Mouse (Mus musculus): ENCODE data around the gene Casp4. TPM values are rescaled to one million over a fixed set of nuclear protein-coding genes. Genes with fewer than 3 reads are reported as not detected.

Gene Casp4
- polyA plus RNA-seq (2014; fragmentation: Illumina TruSeq; extraction: RNeasy Lipid Tissue Mini Kit (QIAGEN cat#74804); ENCODE audit: low read depth, low replicate concordance): 5.6 TPM

DNA sequence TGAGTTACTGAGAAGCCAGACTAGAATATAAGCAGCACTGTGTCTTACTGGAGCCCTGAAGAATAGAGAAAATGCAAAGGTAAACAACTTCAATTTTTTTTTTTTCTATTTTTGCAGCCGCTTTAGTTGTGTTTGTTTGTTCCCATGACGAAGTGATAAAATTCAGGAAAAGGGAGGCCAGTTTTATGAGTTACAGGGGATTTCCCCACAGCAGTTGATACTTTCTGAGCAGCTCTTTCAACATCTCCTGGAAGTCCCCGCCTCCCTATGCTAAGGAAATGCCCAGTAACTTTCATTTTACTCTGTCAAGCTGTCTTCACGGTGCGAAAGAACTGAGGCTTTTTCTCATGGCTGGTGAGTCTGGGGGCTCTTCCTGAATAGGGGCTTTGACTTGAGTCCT is at the start of gene Casp4:
TSS of gene Casp4 (plus strand) at position 268 of the 400 bp plus-strand sequence.

DNA sequence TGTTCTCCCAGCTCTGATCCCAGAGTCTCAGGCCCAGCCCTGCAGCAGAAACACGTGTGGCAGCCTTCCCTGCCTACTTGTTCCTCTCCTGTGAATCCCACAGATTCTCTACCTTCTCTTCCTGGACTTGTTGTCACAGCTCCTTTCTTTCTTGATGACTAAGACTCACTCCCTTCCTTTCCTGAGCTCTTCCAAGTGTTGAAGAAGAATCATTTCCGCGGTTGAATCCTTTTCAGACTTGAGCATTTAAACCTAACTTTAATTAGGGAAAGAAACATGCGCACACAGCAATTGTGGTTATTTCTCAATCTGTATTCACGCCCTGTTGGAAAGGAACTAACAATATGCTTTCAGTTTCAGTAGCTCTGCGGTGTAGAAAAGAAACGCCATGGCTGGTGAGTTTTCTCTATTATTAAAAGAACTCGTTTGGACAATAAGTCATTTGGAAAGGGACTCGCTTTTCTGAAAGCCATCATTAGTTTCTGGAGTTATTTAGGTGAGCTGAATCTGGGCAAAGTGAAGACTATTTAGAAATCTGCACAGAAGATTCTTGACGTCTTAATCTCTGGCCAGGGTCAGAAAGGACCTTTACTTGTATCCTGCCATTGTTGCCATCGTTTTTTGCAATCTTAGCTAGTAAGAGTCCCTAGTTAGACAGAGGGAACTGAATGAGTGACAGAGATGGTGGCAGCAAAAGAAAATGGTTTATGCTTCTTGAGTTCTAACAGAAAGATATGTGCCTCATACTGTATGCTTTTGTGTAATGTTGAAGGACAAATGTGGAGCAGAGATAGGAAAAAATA is 10.1 kb upstream of the Casp4 start, which contains the start of gene Casp1:
TSS of gene Casp1 (plus strand) at position 189 of the 803 bp plus-strand sequence.

DNA sequence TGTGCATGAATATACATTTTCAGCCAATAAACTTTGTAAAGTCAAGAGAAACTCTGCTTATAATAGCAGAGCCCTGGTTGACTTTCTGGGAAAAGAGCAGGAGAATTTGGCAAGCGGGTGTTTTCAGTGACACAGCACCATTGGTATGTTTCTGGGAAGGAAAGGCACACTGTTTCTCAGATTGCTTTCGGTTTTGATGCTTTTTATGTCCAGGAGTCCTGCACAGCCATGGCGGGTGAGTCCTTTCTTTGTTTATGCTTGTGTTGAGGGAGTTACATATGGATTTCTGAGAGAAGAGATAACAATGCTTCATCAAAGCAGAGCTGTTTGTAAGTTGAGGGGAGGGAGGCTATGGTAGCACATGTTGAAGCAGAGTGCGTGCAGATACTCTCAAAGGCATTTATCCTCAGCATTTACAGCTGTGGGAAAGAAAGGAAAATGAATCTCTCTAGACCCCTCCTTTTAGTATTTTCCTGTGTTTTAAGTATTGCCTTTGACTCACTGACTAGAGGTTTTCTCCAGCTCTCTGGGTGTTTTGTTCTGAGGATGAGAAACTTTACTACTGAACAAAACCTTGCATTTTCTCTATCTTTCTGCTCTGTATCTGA is 36.8 kb downstream of the Casp4 start, which contains the start of gene Casp12:
TSS of gene Casp12 (plus strand) at position 140 of the 608 bp plus-strand sequence.

Other genes starting within 250 kb of the Casp4 start
- 6.4 TPM for gene Casp1, start 10.3 kb upstream of the Casp4 start, polyA plus RNA-seq (2014; fragmentation: Illumina TruSeq; extraction: RNeasy Lipid Tissue Mini Kit (QIAGEN cat#74804); ENCODE audit: low read depth, low replicate concordance)
- 5.0 TPM for gene Casp12, start 36.6 kb downstream of the Casp4 start, polyA plus RNA-seq (2014; fragmentation: Illumina TruSeq; extraction: RNeasy Lipid Tissue Mini Kit (QIAGEN cat#74804); ENCODE audit: low read depth, low replicate concordance)